Mouse (Mus musculus) C2C12 (cell line): ENCODE data around the gene Vmn1r28.

Experiments
- CTCF ChIP-seq: IDR thresholded peaks from one replicate; pipeline ENCODE4 v1.5.1; 2011; ENCODE audit not compliant: control insufficient read depth, insufficient read depth, insufficient read length
- MAX ChIP-seq: IDR thresholded peaks from one replicate; pipeline ENCODE4 v1.6.1; 2011; ENCODE audit warnings: mild to moderate bottlenecking, control low read depth

- TF ChIP-seq MAX = no peak
- TF ChIP-seq CTCF = no peak
These were observed 43.1 kb upstream of the Vmn1r28 start, which contains the start of gene Vmn1r27 for GRCm38 (mm10) chr6:58218721-58219120.
